Mouse (Mus musculus): ENCODE results near the gene Wwc2. TPM values are rescaled to one million over a fixed set of nuclear protein-coding genes. Genes with fewer than 3 reads are reported as not detected.

The Wwc2 gene
- polyA plus RNA-seq, 1 experiment: 10.5 TPM

DNA sequence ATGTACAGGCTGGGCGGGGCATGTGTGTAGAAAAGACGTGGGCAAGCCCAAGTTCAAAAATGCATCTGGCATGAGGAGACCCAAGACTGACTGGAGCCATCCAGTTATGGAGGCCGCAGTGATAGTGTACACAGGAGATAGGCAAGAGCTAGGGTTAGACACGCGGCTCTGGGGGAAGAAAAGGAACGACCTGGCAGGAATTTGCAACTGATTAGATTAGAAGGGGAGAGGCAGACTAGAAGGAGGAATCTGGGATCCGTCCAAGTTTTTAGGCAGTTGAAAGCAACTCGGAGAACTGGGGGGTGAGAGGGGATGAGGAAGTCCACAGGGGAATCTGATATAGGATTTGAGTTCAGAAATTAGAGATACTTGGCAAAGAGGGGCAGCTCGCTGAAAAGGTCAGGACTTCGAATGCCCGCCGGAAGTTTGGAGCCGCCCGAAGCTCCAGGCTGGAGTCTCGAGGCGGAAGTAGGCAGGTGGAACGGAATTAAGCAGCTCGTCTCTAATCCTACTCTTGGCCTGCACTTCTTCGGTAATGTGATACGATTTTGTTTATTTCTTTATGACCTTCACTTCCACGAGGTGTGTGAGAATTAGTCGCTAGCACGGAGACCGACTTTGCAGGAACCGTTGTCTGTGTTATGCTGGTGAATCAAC is 4.0 kb upstream of the Wwc2 start:
- Histone ChIP-seq H3K4me3 (ENCODE audit: insufficient read depth, low read length) (no peak overlapping the region), H3K27ac (ENCODE audit: insufficient read depth, low read length) (no peak overlapping the region), H3K4me1 (ENCODE audit: control insufficient read depth, insufficient read depth, low read length) (no peaks in the 10 kb centered on the region)
- TF ChIP-seq CTCF (IDR thresholded peaks at IDR 0.05; ENCODE audit: extremely low read depth, insufficient read depth, low read length) (no peak), POLR2A (IDR thresholded peaks at IDR 0.05; ENCODE audit: extremely low read depth, insufficient read depth, low read length) (no peak)

DNA sequence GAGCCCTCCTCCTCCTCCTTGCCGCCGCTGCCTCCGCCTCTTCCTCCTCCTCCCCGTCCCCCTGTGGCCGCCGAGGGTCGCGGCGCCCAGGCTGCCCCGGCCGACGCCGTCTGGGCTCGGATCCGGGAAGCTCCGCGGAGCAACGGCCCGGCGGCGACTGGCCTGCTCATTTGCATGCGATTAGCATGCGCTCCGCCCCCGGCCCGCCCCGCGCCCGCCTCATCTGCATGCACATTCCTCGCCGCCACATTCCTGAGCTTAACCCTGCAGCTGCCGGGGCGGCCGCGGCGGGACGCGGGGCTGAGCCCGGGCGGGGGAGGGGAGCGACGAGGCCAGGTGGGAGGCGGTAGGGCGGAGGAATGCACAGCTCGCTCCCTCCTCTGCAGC is 345 bp downstream of the Wwc2 start:
- TF ChIP-seq CTCF (IDR thresholded peaks at IDR 0.05; ENCODE audit: extremely low read depth, insufficient read depth, low read length): no peak
- 0 out of 2 replicates have a peak, but pooled peaks have one; percentile 30 for TF ChIP-seq POLR2A (IDR thresholded peaks at IDR 0.05; ENCODE audit: extremely low read depth, insufficient read depth, low read length)
- Histone ChIP-seq H3K27ac (ENCODE audit: insufficient read depth, low read length) (0 out of 2 replicates have a peak overlapping the region, but pooled peaks have one; percentile 52), H3K4me3 (ENCODE audit: insufficient read depth, low read length) (peak overlapping the region; percentile 67), H3K4me1 (ENCODE audit: control insufficient read depth, insufficient read depth, low read length) (peaks cover 2% of the 10 kb centered on the region; the same call in 1 of the 2 replicates)

DNA sequence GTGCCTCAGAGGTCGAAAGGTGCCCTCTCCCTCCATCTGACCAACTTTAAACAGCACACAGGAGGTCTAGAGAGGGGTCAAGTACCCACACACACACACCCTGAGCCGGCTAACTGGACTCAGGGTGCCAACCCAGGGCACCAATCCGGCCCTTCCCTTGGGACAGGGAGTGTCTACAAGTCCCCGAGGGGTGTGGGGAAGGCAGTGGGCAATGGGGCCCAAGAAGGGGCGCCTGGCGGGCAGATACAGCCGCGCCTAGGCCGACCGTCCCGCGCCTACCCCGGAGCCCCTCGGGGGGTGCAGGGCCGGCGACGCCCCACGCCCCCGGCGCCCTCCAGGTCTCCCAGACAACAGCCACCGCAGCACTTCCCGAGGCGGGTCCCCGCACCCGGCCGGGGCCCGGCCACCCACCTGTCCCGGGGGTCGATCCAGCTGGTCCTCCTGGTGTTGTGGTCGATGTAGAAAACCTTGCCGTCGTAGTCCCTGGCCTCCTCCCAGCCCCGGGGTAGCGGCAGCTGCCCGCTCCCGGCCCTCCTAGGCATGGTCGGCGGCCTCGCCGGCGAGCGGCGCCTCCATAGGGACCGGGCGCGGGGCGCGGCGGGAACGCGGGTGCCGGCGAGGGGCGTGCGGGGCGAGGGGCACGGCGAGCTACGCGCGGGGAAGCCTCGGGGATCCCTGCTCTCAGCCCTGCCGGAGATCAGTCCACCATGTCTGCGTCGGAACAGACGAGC is 904 bp downstream of the Wwc2 start:
- Histone ChIP-seq H3K4me1 (ENCODE audit: control insufficient read depth, insufficient read depth, low read length) (peaks cover 2% of the 10 kb centered on the region; the same call in 1 of the 2 replicates), H3K4me3 (ENCODE audit: insufficient read depth, low read length) (peak overlapping the region; percentile 67), H3K27ac (ENCODE audit: insufficient read depth, low read length) (0 out of 2 replicates have a peak overlapping the region, but pooled peaks have one; percentile 52)
- TF ChIP-seq POLR2A (IDR thresholded peaks at IDR 0.05; ENCODE audit: extremely low read depth, insufficient read depth, low read length) (no peak), CTCF (IDR thresholded peaks at IDR 0.05; ENCODE audit: extremely low read depth, insufficient read depth, low read length) (no peak)

DNA sequence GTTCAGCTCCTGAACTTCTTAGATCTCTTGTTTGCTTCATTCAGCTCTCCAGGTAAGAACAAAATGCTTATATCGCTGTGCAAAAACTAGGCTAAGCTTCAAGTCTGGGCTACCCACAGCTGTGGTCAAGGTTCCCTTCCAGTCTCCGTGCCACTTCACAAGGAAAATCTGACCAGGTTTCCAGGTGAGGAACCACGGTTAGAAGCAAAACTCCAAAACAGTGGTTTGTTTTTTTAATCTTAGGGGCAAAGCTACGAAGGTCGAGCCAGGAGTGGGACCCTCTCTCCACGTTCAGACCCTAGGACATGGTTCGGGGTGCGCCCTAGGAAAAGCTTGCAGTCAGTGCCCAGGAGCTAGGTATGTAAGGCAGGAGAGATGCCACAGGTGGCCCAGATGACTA is 1.5 kb downstream of the Wwc2 start:
- H3K4me3 ChIP-seq (ENCODE audit: insufficient read depth, low read length): peak overlapping the region; percentile 67
- H3K4me1 ChIP-seq (ENCODE audit: control insufficient read depth, insufficient read depth, low read length): peaks cover 2% of the 10 kb centered on the region; the same call in 1 of the 2 replicates
- no peak overlapping the region for H3K27ac ChIP-seq (ENCODE audit: insufficient read depth, low read length)
- TF ChIP-seq POLR2A (IDR thresholded peaks at IDR 0.05; ENCODE audit: extremely low read depth, insufficient read depth, low read length): no peak

DNA sequence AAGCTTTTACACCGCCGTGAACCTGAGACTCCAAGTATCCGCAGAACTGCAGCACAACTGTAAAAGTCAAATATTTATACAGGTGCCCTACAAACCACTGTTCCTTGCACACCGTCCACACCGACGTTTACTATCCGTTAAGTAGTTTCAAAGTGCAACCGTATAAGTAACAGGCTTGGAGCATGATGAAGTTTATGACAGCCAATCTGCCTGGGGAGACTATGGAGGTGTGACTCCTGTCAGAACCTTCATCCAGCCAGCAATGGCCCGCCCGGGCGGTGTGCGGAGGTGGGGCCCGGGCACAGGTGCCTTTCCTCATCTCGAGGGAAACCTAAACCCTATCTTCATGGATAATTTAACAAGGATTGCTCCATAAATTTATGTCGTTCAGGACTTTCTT is 2.6 kb downstream of the Wwc2 start:
- Histone ChIP-seq H3K4me1 (ENCODE audit: control insufficient read depth, insufficient read depth, low read length) (peaks cover 2% of the 10 kb centered on the region; the same call in 1 of the 2 replicates), H3K4me3 (ENCODE audit: insufficient read depth, low read length) (no peak overlapping the region), H3K27ac (ENCODE audit: insufficient read depth, low read length) (no peak overlapping the region)
- TF ChIP-seq POLR2A (IDR thresholded peaks at IDR 0.05; ENCODE audit: extremely low read depth, insufficient read depth, low read length) (no peak), CTCF (IDR thresholded peaks at IDR 0.05; ENCODE audit: extremely low read depth, insufficient read depth, low read length) (no peak)

DNA sequence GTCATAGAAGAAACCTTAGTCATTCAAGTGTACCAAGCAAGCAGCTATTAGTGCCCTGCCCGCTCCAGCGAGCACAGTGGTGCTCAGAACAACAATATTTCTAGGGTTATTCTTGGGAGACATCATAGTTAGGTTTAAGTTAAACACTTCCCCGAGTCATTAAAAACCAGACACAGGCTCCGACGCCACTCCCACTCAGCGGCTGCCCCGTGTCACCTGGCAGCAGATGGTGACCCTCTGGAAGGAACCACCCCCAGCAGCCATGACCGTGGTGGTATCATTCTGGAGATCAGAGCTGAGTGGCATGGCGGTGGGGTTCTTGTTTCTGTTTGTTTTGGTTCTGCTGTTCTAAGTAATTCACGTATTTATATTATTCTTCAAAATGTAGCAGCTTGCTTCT is 5.1 kb downstream of the Wwc2 start:
- Histone ChIP-seq H3K4me1 (ENCODE audit: control insufficient read depth, insufficient read depth, low read length) (peaks cover 2% of the 10 kb centered on the region; the same call in 1 of the 2 replicates), H3K27ac (ENCODE audit: insufficient read depth, low read length) (no peak overlapping the region), H3K4me3 (ENCODE audit: insufficient read depth, low read length) (no peak overlapping the region)
- TF ChIP-seq POLR2A (IDR thresholded peaks at IDR 0.05; ENCODE audit: extremely low read depth, insufficient read depth, low read length): no peak
- no peak for TF ChIP-seq CTCF (IDR thresholded peaks at IDR 0.05; ENCODE audit: extremely low read depth, insufficient read depth, low read length)

DNA sequence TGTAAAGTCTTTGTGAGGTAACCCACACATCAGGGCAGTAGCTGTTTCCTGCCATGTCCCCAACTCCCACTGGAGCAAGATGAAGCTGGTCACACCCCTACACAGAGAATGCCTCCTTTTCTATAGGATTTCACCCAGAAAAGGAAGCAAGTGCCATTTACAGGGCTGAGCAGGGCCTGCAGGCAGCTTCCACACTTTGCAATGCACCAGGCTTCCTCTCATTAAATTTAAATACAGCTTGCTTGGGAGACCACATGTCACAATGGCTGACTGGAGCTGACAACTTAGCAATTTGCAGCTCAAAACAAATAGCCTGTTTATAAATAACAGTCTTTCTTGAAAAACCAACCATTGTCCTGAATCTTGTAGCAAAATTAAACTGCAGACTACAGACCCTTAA is 5.5 kb downstream of the Wwc2 start:
- H3K27ac ChIP-seq (ENCODE audit: insufficient read depth, low read length): no peak overlapping the region
- TF ChIP-seq POLR2A (IDR thresholded peaks at IDR 0.05; ENCODE audit: extremely low read depth, insufficient read depth, low read length) (no peak), CTCF (IDR thresholded peaks at IDR 0.05; ENCODE audit: extremely low read depth, insufficient read depth, low read length) (no peak)
- peaks cover 2% of the 10 kb centered on the region for H3K4me1 ChIP-seq (ENCODE audit: control insufficient read depth, insufficient read depth, low read length)
- no peak overlapping the region for H3K4me3 ChIP-seq (ENCODE audit: insufficient read depth, low read length)

DNA sequence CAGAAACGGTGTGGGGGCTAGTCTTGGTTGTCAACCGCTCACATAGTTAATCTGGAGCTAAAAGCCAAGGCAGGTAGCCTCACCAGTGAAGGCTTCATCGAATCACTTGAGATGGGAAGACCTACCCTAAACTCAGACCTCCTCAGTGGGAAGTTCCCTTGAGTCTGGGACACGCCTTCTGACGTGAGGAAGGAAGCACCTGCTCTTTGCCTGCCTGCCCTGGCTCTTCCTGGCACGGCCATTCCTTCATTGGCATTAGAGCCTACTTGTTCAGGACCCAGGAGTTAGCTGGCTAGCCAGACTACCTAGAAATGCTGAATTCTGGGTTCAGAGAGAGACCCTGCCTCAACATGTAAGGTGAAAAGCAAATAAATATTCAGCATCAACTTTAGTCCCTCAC is 9.6 kb downstream of the Wwc2 start:
- H3K27ac ChIP-seq (ENCODE audit: insufficient read depth, low read length): no peak overlapping the region
- H3K4me1 ChIP-seq (ENCODE audit: control insufficient read depth, insufficient read depth, low read length): no peaks in the 10 kb centered on the region; the same call in 1 of the 2 replicates
- TF ChIP-seq POLR2A (IDR thresholded peaks at IDR 0.05; ENCODE audit: extremely low read depth, insufficient read depth, low read length): no peak
- no peak for TF ChIP-seq CTCF (IDR thresholded peaks at IDR 0.05; ENCODE audit: extremely low read depth, insufficient read depth, low read length)
- no peak overlapping the region for H3K4me3 ChIP-seq (ENCODE audit: insufficient read depth, low read length)

DNA sequence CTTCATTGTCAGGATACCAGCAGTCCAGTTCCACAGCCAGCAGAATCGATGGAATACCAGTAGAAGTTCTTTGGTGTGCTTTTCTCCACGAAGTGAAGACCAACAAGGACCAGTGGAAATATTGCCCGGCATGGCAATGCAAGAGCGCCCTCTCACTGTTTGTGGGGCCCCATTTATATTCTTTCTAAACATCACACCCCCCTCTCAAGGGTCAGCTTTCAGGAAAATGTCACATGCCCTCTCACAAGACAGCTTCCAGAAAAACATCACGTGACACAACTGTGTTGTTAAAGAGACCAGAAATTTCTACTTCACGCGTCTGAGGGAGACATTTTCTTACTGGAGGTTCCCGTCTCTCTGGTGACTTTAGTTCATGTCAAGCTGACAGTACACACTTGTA is 10.8 kb downstream of the Wwc2 start:
- no peak for TF ChIP-seq CTCF (IDR thresholded peaks at IDR 0.05; ENCODE audit: extremely low read depth, insufficient read depth, low read length)
- no peak for TF ChIP-seq POLR2A (IDR thresholded peaks at IDR 0.05; ENCODE audit: extremely low read depth, insufficient read depth, low read length)
- Histone ChIP-seq H3K27ac (ENCODE audit: insufficient read depth, low read length) (no peak overlapping the region), H3K4me3 (ENCODE audit: insufficient read depth, low read length) (no peak overlapping the region), H3K4me1 (ENCODE audit: control insufficient read depth, insufficient read depth, low read length) (peaks cover 3% of the 10 kb centered on the region)

DNA sequence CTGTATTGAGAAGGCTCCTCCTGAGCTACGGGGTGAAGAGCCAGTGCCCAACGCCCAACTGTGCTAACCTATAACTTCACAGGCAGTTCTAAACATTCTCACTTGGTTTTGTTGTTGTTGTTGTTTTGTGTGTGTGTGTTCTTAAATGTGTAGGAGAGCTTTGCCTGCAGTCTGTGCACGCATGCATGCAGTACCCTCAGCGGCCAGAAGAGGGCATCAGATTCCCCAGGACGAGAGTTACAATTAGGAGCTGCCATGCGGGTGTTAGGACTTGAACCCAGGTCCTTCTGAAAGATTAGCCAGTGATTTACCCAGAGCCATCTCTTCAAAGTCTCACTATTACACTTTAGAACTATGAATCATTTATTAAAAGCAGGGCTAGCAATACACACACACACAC is 12.0 kb downstream of the Wwc2 start:
- Histone ChIP-seq H3K4me3 (ENCODE audit: insufficient read depth, low read length) (no peak overlapping the region), H3K4me1 (ENCODE audit: control insufficient read depth, insufficient read depth, low read length) (peaks cover 5% of the 10 kb centered on the region), H3K27ac (ENCODE audit: insufficient read depth, low read length) (no peak overlapping the region)
- TF ChIP-seq CTCF (IDR thresholded peaks at IDR 0.05; ENCODE audit: extremely low read depth, insufficient read depth, low read length) (peak; percentile 32; the same call in 1 of the 2 replicates), POLR2A (IDR thresholded peaks at IDR 0.05; ENCODE audit: extremely low read depth, insufficient read depth, low read length) (no peak)
